Mouse (Mus musculus) gastrocnemius, postnatal 25 days (tissue): Measurements from ENCODE around the gene Gm48552. TPM values are rescaled to one million over a fixed set of nuclear protein-coding genes. Genes with fewer than 3 reads are reported as not detected.
A peak's percentile ranks its signal among the peaks of the same experiment; 100 is the strongest.

Experiments
- DNase-seq: peaks from one replicate; pipeline ENCODE4 v3.0.0; 2022
- total RNA-seq, 2 experiments: library from RNA; stranded (reverse); gene quantifications; 1 replicate in 1 of 2; 2 replicates in 1 of 2; pipeline ENCODE4 v1.2.3; 2021

Gene Gm48552
- total RNA-seq, 2 experiments from 2014 or later = 0.59 TPM; not detected in 1

GRCm38 (mm10) chr10:81406504-81407440 is 18.0 kb downstream of the Gm48552 start:
- no peak for DNase-seq

GRCm38 (mm10) chr10:81407539-81408423 is 19.0 kb downstream of the Gm48552 start:
- peak; percentile 81 for DNase-seq

GRCm38 (mm10) chr10:81408424-81408729 is 19.6 kb downstream of the Gm48552 start:
- DNase-seq = no peak

DNA sequence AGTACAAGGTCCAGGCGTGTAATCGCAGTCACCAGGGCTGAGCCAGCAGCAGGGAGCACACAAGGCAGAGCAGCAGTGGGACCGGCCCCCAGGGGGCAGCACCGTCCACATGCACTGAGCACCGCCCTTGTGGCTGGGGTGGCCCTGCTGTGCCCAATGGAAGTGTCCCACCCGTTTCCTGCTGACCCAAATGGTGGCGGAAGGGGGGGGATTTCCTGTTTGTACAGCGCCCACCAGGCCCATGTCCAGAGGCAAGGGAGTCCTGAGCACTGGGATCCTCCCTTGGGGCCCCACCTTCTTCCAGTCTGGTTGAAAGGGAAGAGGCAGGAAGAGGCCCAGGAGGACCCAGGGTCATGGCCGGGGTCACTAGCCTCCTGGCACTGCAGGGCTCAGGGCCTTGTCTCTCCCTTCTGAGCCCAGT is 20.1 kb downstream of the Gm48552 start:
- peak; percentile 87 for DNase-seq

DNA sequence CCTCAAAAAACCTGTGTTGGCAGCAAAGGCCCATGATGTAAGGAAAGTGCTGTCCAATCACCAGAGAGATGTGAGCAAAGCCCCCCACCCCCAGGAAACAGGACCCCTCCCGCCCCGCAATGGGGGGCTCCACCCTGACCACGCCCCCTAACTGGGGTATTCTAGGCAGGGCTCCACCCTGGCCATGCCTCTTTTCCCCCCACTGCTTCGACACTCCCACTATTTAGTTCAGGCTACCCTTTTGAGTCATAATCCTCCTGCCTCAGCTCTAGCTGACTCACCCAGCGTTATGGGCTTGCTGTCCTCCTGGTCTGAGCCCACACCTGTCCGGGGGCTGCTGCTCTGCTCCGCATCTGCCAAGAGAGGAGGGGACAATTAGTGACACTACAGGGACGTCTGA is 20.5 kb downstream of the Gm48552 start:
- no peak for DNase-seq

DNA sequence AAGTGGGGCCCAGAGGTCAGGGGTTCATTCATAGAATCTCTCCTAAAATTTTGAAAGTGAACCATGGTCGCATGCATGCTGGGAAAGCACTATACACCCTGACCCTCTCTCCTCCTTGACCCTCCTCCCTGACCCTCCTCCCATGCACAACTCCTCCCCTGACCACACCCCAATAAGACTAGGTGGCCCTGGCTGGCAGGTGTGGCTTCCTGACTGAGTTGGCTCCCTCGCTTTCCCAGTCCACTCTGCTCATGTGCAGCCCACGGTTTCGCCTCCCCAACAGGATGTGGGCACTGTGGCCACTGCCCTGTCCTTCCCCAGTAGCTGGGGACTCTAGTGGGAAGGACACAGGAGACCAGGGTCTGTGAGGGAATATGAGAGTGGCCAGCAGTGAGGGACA is 21.5 kb downstream of the Gm48552 start:
- DNase-seq = no peak

DNA sequence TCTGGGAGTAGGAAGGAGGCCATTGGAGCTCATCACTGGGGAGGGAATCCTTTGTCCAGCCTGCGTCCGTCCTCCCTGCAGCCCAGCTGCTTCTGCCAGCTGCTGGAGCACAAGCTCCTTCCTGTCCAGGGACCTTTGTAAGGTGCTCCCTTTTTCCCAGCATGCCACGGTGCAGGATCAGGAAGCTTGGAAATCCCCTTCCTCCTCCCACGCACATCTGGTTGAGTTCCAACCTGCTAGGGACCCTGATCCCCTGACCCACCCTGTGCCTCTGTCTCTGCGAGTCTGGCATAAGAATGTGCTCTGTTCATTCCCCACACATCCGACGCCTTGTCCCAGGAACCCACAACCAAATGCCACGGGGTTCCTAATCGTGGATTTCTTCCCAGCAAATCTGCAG is 22.2 kb downstream of the Gm48552 start:
- DNase-seq = no peak

DNA sequence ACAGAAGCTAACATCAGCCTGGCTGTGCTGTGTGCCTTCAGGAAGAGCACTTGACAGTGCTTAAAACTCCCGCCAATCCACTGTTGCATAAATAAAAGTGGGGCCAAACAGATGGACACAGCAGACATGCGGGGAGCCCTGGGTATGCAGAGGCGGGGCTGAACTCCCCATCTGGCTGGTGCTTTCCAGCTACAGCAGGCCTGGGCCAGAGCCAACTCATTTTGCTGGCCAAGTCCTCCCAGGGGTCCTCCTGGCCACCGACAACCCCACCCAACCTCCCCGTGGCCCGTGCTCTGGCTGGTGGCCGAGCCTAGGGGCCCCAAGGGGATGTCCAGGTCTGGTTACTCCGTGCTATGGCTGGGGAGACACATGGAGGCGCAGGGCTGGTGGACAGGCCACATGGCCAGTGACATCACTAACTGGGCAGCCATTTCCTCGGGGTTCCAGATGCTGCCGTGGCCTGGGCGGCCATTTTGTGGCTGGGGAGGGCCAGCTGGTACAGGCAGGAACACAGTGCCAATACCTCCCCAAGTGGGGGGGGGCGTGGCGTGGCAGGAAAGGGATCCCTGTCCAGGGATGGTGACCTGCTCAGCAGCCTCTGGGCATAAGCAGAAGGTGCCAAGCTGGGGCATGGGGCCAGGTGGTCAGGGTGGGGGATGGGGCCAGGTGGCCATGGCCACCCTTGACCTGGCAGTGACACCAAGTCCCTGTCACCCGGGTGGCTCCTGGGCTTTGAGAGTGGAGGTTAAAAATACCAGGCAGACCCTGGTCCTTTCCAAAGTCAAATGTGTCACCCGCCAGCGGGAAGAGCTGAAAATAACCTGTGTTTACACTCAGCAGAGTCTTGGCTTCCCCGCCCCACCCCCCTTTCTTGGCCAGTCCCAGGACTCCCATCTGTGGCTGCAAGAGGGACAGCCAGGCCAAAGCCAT is 22.9 kb downstream of the Gm48552 start:
- peak; percentile 97 for DNase-seq

DNA sequence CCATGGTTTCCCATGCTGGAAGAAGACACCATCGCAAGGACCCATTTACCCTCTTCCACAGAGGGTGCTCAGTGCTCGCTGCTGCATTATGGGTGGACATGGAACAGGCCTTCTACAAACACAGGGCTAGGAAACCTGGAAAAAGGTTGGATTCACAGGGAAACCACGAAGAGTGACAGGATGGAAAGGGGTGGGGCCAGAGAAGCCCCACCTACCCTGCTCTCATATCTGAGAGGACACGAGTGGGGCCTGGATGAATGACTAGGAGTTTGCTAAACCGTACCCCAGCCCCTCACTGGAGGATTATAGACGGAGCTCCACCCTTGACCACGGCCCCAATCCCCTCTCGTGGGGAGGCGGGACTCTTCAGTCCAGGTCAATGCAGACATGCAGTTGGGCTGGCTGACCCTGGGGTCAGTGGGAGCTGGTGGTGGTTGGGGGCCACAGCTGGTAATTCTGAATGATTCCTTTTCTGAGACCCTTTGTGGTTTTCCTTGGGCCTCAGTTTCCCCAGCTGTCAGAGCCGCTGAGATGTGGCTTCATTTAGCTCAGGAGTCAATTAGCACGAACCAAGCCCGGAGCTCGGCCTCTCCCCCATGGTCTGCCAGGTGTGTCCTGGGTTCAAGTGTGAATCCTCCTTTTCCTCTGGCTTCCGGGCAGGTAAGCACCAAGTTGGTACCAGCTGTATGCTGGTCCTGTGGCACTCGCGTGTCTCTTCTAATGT is 23.9 kb downstream of the Gm48552 start:
- DNase-seq = no peak

DNA sequence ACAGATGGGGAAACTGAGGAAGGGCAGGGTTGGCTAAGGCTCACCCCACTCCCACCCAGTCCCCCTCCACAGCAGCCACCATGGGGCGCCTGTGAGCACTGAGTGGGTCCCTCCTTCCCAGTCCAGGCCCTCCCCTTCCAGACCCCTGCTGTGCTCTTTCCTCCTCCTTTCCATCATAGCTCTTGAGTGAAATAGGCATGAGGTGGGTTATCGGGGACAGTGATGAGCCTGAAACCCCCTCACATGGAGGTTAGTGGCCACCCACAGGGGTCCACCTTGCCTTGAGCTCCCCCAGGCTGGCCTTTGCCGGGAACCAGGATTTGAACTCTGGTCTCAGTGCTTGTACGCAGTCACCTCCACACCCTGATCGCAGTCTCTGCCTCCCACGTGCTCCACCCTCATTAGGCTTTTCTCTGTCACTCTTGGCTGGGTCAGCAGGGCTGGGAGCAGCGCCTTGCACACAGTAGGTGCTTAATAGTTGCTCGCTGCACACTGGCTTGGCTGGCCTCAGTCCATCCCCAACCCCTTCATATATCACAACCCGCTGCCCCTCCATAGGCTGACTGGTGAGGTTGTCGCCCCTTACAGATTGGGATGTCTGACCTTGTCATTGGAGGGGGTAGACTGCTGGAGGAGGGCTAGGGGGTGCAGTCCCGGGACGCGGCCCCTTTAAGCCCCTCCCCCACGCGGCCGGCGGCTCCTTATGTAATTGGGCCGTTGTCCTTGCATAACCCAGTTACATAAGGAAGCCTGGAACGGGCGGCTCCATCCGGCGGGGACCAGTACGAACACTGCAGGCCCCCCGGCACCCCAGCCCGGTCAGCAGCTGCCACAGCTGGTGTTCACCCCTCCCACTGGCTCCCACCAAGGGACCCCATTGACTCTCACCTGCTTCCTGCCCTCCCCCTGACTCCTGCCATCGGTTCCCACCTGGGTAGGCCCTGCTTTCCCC is 24.8 kb downstream of the Gm48552 start:
- peak; percentile 93 for DNase-seq

GRCm38 (mm10) chr10:81414682-81415081 is 25.9 kb downstream of the Gm48552 start:
- peak; percentile 73 for DNase-seq

GRCm38 (mm10) chr10:81415146-81415545 is 26.3 kb downstream of the Gm48552 start:
- no peak for DNase-seq

- peak; percentile 90 for DNase-seq
These were observed 26.9 kb downstream of the Gm48552 start for GRCm38 (mm10) chr10:81415549-81416310.

GRCm38 (mm10) chr10:81416581-81417226 is 27.9 kb downstream of the Gm48552 start:
- peak; percentile 95 for DNase-seq

- DNase-seq = no peak
These were observed 28.7 kb downstream of the Gm48552 start for GRCm38 (mm10) chr10:81417227-81418215.

- peak; percentile 7 for DNase-seq
These were observed 29.6 kb downstream of the Gm48552 start for GRCm38 (mm10) chr10:81418216-81419070.
